ENCODE assay signal across 9 mouse cellular contexts in the genomic region with DNA sequence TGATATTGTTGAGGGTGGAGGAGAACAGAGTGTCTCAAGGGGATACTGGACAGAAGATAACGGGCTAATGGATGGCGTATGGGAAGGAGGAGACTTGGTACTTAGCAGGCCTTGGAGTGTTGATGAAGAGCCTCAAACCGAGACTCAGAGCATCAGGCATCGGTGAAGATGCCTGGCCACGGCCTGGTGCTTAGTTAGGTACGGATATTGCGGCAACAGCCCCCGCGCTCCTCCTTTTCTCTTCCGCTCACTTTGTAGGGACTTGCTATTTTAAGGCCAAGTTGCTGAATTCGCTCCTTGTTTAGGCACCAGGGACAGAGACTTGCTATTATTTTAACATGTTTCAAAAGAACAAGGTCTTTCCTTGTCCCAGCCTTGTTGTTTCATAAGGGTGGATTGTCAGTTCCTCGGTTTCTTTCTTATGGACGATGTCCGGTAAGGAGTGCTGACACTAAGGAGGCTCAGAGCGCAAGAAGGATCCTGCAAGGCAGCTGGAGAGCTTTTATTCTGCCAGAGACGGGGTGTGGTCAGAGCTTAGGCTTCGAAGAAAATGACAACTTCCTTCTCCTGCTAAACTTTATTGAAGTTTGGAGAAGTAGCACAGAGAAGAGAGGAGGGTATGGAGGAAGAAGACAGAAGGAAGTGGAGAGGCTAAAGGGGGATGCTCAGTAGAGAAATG. TPM values are rescaled to one million over a fixed set of nuclear protein-coding genes. Genes with fewer than 3 reads are reported as not detected.
A peak's percentile ranks its signal among the peaks of the same experiment; 100 is the strongest.
DNase-seq lines count a peak whose midpoint lies in the region; ATAC-seq lines count a peak whose summit lies in the region.
"Had no signal": no experiment of that assay in that cellular context is flagged by ENCODE, and none has a peak within 500 bp of the region (broad histone marks: within the 10 kb centered on the region; RNA-seq: fewer than 3 reads in every experiment).

No protein-coding gene starts in this region.

- ATAC-seq in liver, embryonic 11.5 days (replicated peaks; ENCODE audit: low FRiP score) = no peak
- no peak for ATAC-seq in embryonic facial prominence, embryonic 14.5 days (ENCODE audit: low read depth)
- no peak for ATAC-seq in hindbrain, embryonic 14.5 days (ENCODE audit: low FRiP score)

- H3K27ac ChIP-seq in liver, embryonic 11.5 days (ENCODE audit: low read depth, low read length) = no peak overlapping the region; the same call in 1 of the 2 replicates
- H3K27ac ChIP-seq in embryonic facial prominence, embryonic 14.5 days (replicated peaks; ENCODE audit: low read depth, low read length) = peak overlapping the region; percentile 72
- H3K27ac ChIP-seq in hindbrain, embryonic 14.5 days = 0 out of 2 replicates have a peak overlapping the region, but pooled peaks have one; percentile 17
- H3K27ac ChIP-seq: neural tube, embryonic 12.5 days had no signal

- H3K4me3 ChIP-seq in liver, embryonic 11.5 days (ENCODE audit: low read depth, low read length) = no peak overlapping the region
- no peak overlapping the region for H3K4me3 ChIP-seq in embryonic facial prominence, embryonic 14.5 days (ENCODE audit: low read depth, low read length)
- H3K4me3 ChIP-seq in hindbrain, embryonic 14.5 days (replicated peaks; ENCODE audit: low read length) = no peak overlapping the region
- peak overlapping the region; percentile 64 for H3K4me3 ChIP-seq in megakaryocyte, embryonic 14.5 days (replicated peaks)
- H3K4me3 ChIP-seq: neural tube, embryonic 12.5 days had no signal

- WGBS in liver, embryonic 11.5 days = 55% methylated on average over 17 of the region's 17 CpGs
- WGBS in embryonic facial prominence, embryonic 14.5 days = 36% methylated on average over 17 of the region's 17 CpGs
- WGBS in hindbrain, embryonic 14.5 days = 46% methylated on average over 17 of the region's 17 CpGs

- H3K4me2 ChIP-seq in liver, embryonic 11.5 days = peak overlapping the region; percentile 5; the same call in 1 of the 2 replicates
- peak overlapping the region; percentile 26 for H3K4me2 ChIP-seq in embryonic facial prominence, embryonic 14.5 days (ENCODE audit: low read depth, low read length)
- H3K4me2 ChIP-seq in hindbrain, embryonic 14.5 days (replicated peaks) = peak overlapping the region; percentile 24; the same call in 1 of the 2 replicates
- H3K4me2 ChIP-seq: neural tube, embryonic 12.5 days had no signal

- no peaks in the 10 kb centered on the region for H3K9me3 ChIP-seq in liver, embryonic 11.5 days (ENCODE audit: control insufficient read depth, low read length)
- H3K9me3 ChIP-seq in embryonic facial prominence, embryonic 14.5 days (ENCODE audit: control insufficient read depth, low read length) = no peaks in the 10 kb centered on the region
- H3K9me3 ChIP-seq in hindbrain, embryonic 14.5 days (ENCODE audit: control insufficient read depth, low read length) = no peaks in the 10 kb centered on the region
- H3K9me3 ChIP-seq in megakaryocyte, embryonic 14.5 days = no peaks in the 10 kb centered on the region
- H3K9me3 ChIP-seq: neural tube, embryonic 12.5 days had no signal

- no peaks in the 10 kb centered on the region for H3K27me3 ChIP-seq in liver, embryonic 11.5 days (replicated peaks; ENCODE audit: control insufficient read depth, insufficient read depth, low read length)
- no peaks in the 10 kb centered on the region for H3K27me3 ChIP-seq in embryonic facial prominence, embryonic 14.5 days (replicated peaks; ENCODE audit: control insufficient read depth, insufficient read depth, low read length)
- no peaks in the 10 kb centered on the region for H3K27me3 ChIP-seq in hindbrain, embryonic 14.5 days (ENCODE audit: control insufficient read depth, insufficient read depth, low read length)
- H3K27me3 ChIP-seq in megakaryocyte, embryonic 14.5 days (replicated peaks) = no peaks in the 10 kb centered on the region
- H3K27me3 ChIP-seq: neural tube, embryonic 12.5 days had no signal

- no peak overlapping the region for H3K9ac ChIP-seq in liver, embryonic 11.5 days (ENCODE audit: low read depth, low read length)
- H3K9ac ChIP-seq in embryonic facial prominence, embryonic 14.5 days (ENCODE audit: low read depth, low read length) = no peak overlapping the region
- no peak overlapping the region for H3K9ac ChIP-seq in hindbrain, embryonic 14.5 days
- H3K9ac ChIP-seq: neural tube, embryonic 12.5 days had no signal

- DNase-seq in liver, embryonic 11.5 days (ENCODE audit: low spot score) = no peak
- no peak for DNase-seq in liver
- peak; percentile 43 for DNase-seq in embryonic facial prominence, embryonic 14.5 days (ENCODE audit: low spot score)
- DNase-seq in hindbrain, embryonic 14.5 days (ENCODE audit: low spot score) = no peak
- DNase-seq in layer of hippocampus, adult 9-11 months = no peak
- no peak for DNase-seq in Muller cell, postnatal 12 days (ENCODE audit: inconsistent ontology term)
- no peak for DNase-seq in embryo, embryonic 11 days

- H3K4me1 ChIP-seq in liver, embryonic 11.5 days (replicated peaks; ENCODE audit: control insufficient read depth, insufficient read depth, low read length) = peaks cover 8% of the 10 kb centered on the region
- H3K4me1 ChIP-seq in embryonic facial prominence, embryonic 14.5 days (ENCODE audit: control insufficient read depth, insufficient read depth, low read length) = peaks cover 41% of the 10 kb centered on the region
- peaks cover 6% of the 10 kb centered on the region; the same call in 1 of the 2 replicates for H3K4me1 ChIP-seq in hindbrain, embryonic 14.5 days (replicated peaks; ENCODE audit: control insufficient read depth, insufficient read depth, low read length)
- H3K4me1 ChIP-seq in megakaryocyte, embryonic 14.5 days = peaks cover 44% of the 10 kb centered on the region
- H3K4me1 ChIP-seq: neural tube, embryonic 12.5 days had no signal

- H3K36me3 ChIP-seq in liver, embryonic 11.5 days (ENCODE audit: control insufficient read depth, insufficient read depth, low read length) = no peaks in the 10 kb centered on the region
- no peaks in the 10 kb centered on the region for H3K36me3 ChIP-seq in embryonic facial prominence, embryonic 14.5 days (ENCODE audit: control insufficient read depth, insufficient read depth, low read length)
- no peaks in the 10 kb centered on the region for H3K36me3 ChIP-seq in hindbrain, embryonic 14.5 days (replicated peaks; ENCODE audit: control insufficient read depth, insufficient read depth)
- H3K36me3 ChIP-seq in megakaryocyte, embryonic 14.5 days (replicated peaks; ENCODE audit: low read length) = no peaks in the 10 kb centered on the region
- H3K36me3 ChIP-seq: neural tube, embryonic 12.5 days had no signal

RNA-seq across cellular contexts. Expression of a gene that starts 16.9 kb away (rescaled TPM):
- polyA plus RNA-seq in liver, embryonic 11.5 days (2014; fragmentation: Nextera tagmentation; extraction: Ambion mirVana) = 6.9 TPM in 2 replicates
- polyA plus RNA-seq in embryonic facial prominence, embryonic 14.5 days (2014; fragmentation: Nextera tagmentation; extraction: Ambion mirVana) = 25.0 and 29.2 TPM in 2 replicates
- polyA plus RNA-seq in hindbrain, embryonic 14.5 days (2014; fragmentation: Nextera tagmentation; extraction: Ambion mirVana) = 5.0 and 5.4 TPM in 2 replicates
- polyA plus RNA-seq in megakaryocyte, embryonic 14.5 days (2012; ENCODE audit: insufficient read depth, low replicate concordance) = 0.17 TPM in 1 of 2 replicates, not detected in the other

RNA-seq across cellular contexts. Expression of a gene that starts 53.3 kb away (rescaled TPM):
- 28.4 and 29.2 TPM in 2 replicates for polyA plus RNA-seq in liver, embryonic 11.5 days (2014; fragmentation: Nextera tagmentation; extraction: Ambion mirVana)
- polyA plus RNA-seq in embryonic facial prominence, embryonic 14.5 days (2014; fragmentation: Nextera tagmentation; extraction: Ambion mirVana) = 44.2 and 50.0 TPM in 2 replicates
- polyA plus RNA-seq in hindbrain, embryonic 14.5 days (2014; fragmentation: Nextera tagmentation; extraction: Ambion mirVana) = 36.8 and 40.4 TPM in 2 replicates
- 6.9 TPM in 1 of 2 replicates, not detected in the other for polyA plus RNA-seq in megakaryocyte, embryonic 14.5 days (2012; ENCODE audit: insufficient read depth, low replicate concordance)
